Mouse (Mus musculus): ENCODE results near the gene Naa80. TPM values are rescaled to one million over a fixed set of nuclear protein-coding genes. Genes with fewer than 3 reads are reported as not detected.

The Naa80 gene
- polyA plus RNA-seq, 1 experiment = 18.6 TPM

DNA sequence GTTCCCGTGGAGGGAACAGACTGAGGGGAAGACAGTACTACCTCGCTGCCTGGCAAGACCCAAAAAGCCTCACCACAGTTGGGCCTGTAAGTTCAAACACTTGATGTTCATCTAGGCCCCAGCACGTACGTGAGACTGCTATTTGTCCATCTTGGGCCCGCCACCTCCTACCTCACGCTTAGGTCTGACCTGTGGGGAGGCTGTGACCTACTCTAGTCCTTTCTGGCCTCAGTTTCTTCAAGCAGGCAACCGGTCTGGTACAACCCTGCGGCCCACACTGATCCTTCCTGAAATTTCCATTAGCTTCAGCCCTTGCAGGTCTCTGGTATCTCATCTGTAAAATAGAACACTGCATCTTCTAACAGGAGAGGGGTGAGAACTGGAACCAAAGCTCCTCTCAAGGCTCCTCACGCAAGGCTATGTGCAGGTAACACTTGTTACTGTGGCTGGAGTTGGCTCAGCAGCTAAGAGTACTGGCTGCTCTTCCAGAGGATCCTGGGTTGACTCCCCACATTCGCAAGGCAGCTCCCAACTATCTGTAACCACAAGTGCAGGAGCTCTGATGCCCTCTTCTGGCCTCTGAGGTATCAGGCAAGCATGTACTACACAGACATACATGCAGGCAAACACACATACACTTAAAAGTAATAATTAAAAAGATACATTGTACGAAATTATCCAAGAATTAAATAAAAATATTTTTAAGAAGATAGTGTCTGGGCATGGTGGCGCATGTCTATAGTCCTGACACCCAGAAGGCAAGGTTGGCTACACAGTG is 46.9 kb downstream of the Naa80 start:
- TF ChIP-seq POLR2A (IDR thresholded peaks at IDR 0.05; ENCODE audit: insufficient read depth, low read length) = no peak
- TF ChIP-seq EP300 (IDR thresholded peaks at IDR 0.05; ENCODE audit: insufficient read depth, low read depth, low read length) = no peak
- TF ChIP-seq CTCF (IDR thresholded peaks at IDR 0.05; ENCODE audit: low read depth, low read length) = peak; percentile 37
- H3K9me3 ChIP-seq (replicated peaks; ENCODE audit: control insufficient read depth, insufficient read depth, low read length, poor library complexity, severe bottlenecking) = no peaks in the 10 kb centered on the region
- H3K27ac ChIP-seq (ENCODE audit: insufficient read depth, low read length) = no peak overlapping the region
- no peak overlapping the region for H3K9ac ChIP-seq (ENCODE audit: low read depth, poor library complexity, severe bottlenecking)
- H3K27me3 ChIP-seq (ENCODE audit: control insufficient read depth, insufficient read depth, low read length, poor library complexity, severe bottlenecking) = no peaks in the 10 kb centered on the region
- H3K4me3 ChIP-seq (ENCODE audit: low read depth, low read length) = no peak overlapping the region
- H3K4me1 ChIP-seq (ENCODE audit: control insufficient read depth, insufficient read depth, low read length) = peaks cover 11% of the 10 kb centered on the region
- no peaks in the 10 kb centered on the region for H3K36me3 ChIP-seq (ENCODE audit: control insufficient read depth, insufficient read depth, low read length, poor library complexity, severe bottlenecking)

DNA sequence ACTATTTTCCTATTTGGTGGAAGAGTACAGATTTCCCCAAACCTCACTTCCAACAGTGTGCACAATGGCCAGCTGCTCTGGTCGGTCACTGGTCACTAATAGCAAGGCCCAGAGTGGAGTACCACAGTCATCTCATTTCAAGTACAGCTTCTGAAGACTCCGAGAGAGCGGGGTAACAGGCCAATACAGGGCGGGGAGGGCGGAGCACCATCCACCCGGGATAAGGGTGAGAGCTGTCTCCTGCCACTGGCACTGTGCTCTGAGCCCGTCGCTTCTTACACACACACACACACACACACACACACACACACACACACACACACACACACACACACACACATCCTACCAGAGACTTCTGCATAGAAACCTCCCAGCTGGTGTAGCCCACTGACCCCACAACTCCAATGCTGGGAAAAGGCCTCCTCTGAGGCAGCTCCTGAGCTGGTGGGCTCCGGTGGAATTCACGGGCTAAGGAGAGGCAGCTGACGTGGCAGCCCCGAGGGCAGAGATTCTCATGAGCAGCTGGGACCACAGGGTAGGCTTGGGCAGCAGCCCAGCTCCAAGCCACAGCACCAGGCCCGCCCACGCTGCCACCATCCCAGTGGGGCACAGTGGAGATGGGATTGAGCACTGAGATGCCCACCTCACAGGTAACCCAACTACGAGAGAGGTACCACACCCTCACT is 47.6 kb downstream of the Naa80 start:
- Histone ChIP-seq H3K4me1 (ENCODE audit: control insufficient read depth, insufficient read depth, low read length) (peaks cover 13% of the 10 kb centered on the region), H3K36me3 (ENCODE audit: control insufficient read depth, insufficient read depth, low read length, poor library complexity, severe bottlenecking) (no peaks in the 10 kb centered on the region)

GRCm38 (mm10) chr9:107626844-107627277 is 48.2 kb downstream of the Naa80 start:
- H3K36me3 ChIP-seq (ENCODE audit: control insufficient read depth, insufficient read depth, low read length, poor library complexity, severe bottlenecking) = no peaks in the 10 kb centered on the region
- H3K9ac ChIP-seq (ENCODE audit: low read depth, poor library complexity, severe bottlenecking) = no peak overlapping the region
- no peaks in the 10 kb centered on the region for H3K27me3 ChIP-seq (ENCODE audit: control insufficient read depth, insufficient read depth, low read length, poor library complexity, severe bottlenecking)
- no peak overlapping the region for H3K27ac ChIP-seq (ENCODE audit: insufficient read depth, low read length)
- H3K9me3 ChIP-seq (replicated peaks; ENCODE audit: control insufficient read depth, insufficient read depth, low read length, poor library complexity, severe bottlenecking) = no peaks in the 10 kb centered on the region
- peaks cover 16% of the 10 kb centered on the region for H3K4me1 ChIP-seq (ENCODE audit: control insufficient read depth, insufficient read depth, low read length)
- TF ChIP-seq CTCF (IDR thresholded peaks at IDR 0.05; ENCODE audit: low read depth, low read length) = peak; percentile 88
- no peak for TF ChIP-seq POLR2A (IDR thresholded peaks at IDR 0.05; ENCODE audit: insufficient read depth, low read length)
- peak; percentile 95 for TF ChIP-seq EP300 (IDR thresholded peaks at IDR 0.05; ENCODE audit: insufficient read depth, low read depth, low read length)
- peak overlapping the region; percentile 45 for H3K4me3 ChIP-seq (ENCODE audit: low read depth, low read length)

More for the DNA sequence above, 47.6 kb downstream of the Naa80 start:
- Histone ChIP-seq H3K27ac (ENCODE audit: insufficient read depth, low read length) (no peak overlapping the region), H3K9me3 (replicated peaks; ENCODE audit: control insufficient read depth, insufficient read depth, low read length, poor library complexity, severe bottlenecking) (no peaks in the 10 kb centered on the region), H3K4me3 (ENCODE audit: low read depth, low read length) (peak overlapping the region; percentile 45), H3K27me3 (ENCODE audit: control insufficient read depth, insufficient read depth, low read length, poor library complexity, severe bottlenecking) (no peaks in the 10 kb centered on the region), H3K9ac (ENCODE audit: low read depth, poor library complexity, severe bottlenecking) (no peak overlapping the region; the same call in 1 of the 2 replicates)
- TF ChIP-seq POLR2A (IDR thresholded peaks at IDR 0.05; ENCODE audit: insufficient read depth, low read length) (no peak), EP300 (IDR thresholded peaks at IDR 0.05; ENCODE audit: insufficient read depth, low read depth, low read length) (no peak), CTCF (IDR thresholded peaks at IDR 0.05; ENCODE audit: low read depth, low read length) (no peak)

DNA sequence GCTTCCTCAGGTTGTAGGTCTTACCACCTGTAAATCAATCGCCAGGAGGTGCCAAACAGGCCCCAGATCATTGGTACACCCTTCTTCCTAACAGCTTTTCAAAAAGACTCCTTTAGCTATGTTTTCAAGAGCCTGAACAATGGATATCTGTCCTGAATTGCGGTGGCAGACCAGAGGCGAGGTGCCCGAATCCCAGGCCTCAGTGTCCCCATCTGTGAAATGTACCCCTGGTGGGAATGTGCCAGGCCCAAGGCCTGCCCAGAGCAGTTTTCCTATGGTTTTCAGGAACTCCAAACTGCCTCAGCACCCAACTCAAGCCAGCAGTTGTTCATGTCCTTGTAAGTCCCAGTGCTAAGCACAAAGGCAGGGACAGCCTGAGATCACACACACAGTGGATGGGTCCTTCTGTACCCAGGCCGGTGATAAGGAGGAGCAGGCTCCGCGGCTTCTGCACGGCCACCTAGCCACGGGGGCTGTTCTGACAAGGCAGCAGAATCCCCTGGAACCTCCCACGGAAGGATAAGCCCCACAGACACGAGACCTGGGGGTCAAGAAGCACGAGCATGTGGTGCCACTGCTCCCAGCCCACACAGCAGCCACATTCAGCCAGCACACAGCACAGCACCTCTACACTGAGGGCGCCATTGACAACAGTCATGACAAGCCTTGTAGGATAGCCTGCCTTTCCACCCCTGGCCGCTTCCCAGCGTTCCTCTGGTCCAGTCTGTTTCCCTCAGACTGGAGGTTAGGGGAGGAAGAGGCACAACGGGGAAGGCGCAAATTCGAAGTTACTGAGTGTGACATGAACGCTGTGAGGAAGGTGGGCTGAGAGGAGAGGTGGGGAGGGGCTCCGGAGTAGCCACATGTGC is 48.9 kb downstream of the Naa80 start:
- Histone ChIP-seq H3K4me1 (ENCODE audit: control insufficient read depth, insufficient read depth, low read length) (peaks cover 21% of the 10 kb centered on the region), H3K36me3 (ENCODE audit: control insufficient read depth, insufficient read depth, low read length, poor library complexity, severe bottlenecking) (no peaks in the 10 kb centered on the region), H3K4me3 (ENCODE audit: low read depth, low read length) (peak overlapping the region; percentile 0; the same call in 1 of the 2 replicates), H3K27me3 (ENCODE audit: control insufficient read depth, insufficient read depth, low read length, poor library complexity, severe bottlenecking) (no peaks in the 10 kb centered on the region), H3K27ac (ENCODE audit: insufficient read depth, low read length) (peak overlapping the region; percentile 31), H3K9ac (ENCODE audit: low read depth, poor library complexity, severe bottlenecking) (no peak overlapping the region), H3K9me3 (replicated peaks; ENCODE audit: control insufficient read depth, insufficient read depth, low read length, poor library complexity, severe bottlenecking) (no peaks in the 10 kb centered on the region)
- TF ChIP-seq POLR2A (IDR thresholded peaks at IDR 0.05; ENCODE audit: insufficient read depth, low read length) (no peak), CTCF (IDR thresholded peaks at IDR 0.05; ENCODE audit: low read depth, low read length) (no peak), EP300 (IDR thresholded peaks at IDR 0.05; ENCODE audit: insufficient read depth, low read depth, low read length) (no peak)

DNA sequence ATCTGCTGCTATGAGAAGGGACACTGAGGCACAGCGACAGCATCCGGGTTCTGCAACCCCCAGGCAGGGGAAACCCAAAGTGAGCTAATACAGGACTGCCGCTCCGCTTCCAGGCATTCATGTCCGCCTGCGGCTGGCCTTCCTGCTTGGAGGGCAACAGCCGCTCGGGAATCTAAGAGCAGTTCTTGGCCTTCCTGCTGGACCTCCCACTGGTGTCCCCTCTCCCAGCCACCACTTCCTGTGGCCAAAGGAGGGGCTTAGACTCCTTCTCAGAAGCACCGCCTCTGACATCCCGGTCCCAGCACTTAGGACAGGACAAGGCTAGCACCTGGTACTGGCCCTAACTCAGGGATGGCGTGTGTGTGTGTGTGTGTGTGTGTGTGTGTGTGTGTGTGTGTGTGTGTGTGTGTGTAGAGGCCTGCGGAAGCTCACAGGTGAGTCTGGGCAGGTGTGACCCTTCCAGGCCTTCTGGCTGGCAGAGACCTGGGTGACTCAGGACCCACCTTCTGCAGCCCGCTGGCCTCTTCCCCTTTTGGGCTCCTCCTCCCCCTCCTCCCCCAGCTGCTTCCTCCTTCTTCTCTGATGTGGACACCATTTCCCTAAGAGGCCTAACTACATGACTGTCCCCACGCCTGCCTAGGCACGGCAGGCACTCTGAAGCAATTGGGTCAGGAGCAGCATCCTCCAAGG is 50.2 kb downstream of the Naa80 start:
- H3K27me3 ChIP-seq (ENCODE audit: control insufficient read depth, insufficient read depth, low read length, poor library complexity, severe bottlenecking) = no peaks in the 10 kb centered on the region
- H3K4me3 ChIP-seq (ENCODE audit: low read depth, low read length) = peak overlapping the region; percentile 29
- peak overlapping the region; percentile 10; the same call in 1 of the 2 replicates for H3K9ac ChIP-seq (ENCODE audit: low read depth, poor library complexity, severe bottlenecking)
- H3K4me1 ChIP-seq (ENCODE audit: control insufficient read depth, insufficient read depth, low read length) = peaks cover 21% of the 10 kb centered on the region
- no peaks in the 10 kb centered on the region for H3K9me3 ChIP-seq (replicated peaks; ENCODE audit: control insufficient read depth, insufficient read depth, low read length, poor library complexity, severe bottlenecking)
- no peak for TF ChIP-seq CTCF (IDR thresholded peaks at IDR 0.05; ENCODE audit: low read depth, low read length)
- TF ChIP-seq POLR2A (IDR thresholded peaks at IDR 0.05; ENCODE audit: insufficient read depth, low read length) = no peak
- TF ChIP-seq EP300 (IDR thresholded peaks at IDR 0.05; ENCODE audit: insufficient read depth, low read depth, low read length) = no peak
- H3K27ac ChIP-seq (ENCODE audit: insufficient read depth, low read length) = peak overlapping the region; percentile 56; the same call in 1 of the 2 replicates
- H3K36me3 ChIP-seq (ENCODE audit: control insufficient read depth, insufficient read depth, low read length, poor library complexity, severe bottlenecking) = no peaks in the 10 kb centered on the region
